Mouse (Mus musculus) testis, adult 2 months (tissue): Measurements from ENCODE around the gene A430078G23Rik.

ENCODE experiments used
- CTCF ChIP-seq: fragments of 200-500 bp; IDR thresholded peaks from 2 replicates; pipeline ENCODE4 v1.5.1; 2012; ENCODE audit warnings: low read depth, mild to moderate bottlenecking, inconsistent platforms, low read length, moderate library complexity; ENCODE audit not compliant: control insufficient read depth, insufficient read depth, insufficient replicate concordance
- POLR2A ChIP-seq: fragments of 200-500 bp; IDR thresholded peaks from 2 replicates; pipeline ENCODE4 v1.6.1; 2012; ENCODE audit warnings: low read depth, mild to moderate bottlenecking, inconsistent platforms, low read length, moderate library complexity; ENCODE audit not compliant: control insufficient read depth

DNA sequence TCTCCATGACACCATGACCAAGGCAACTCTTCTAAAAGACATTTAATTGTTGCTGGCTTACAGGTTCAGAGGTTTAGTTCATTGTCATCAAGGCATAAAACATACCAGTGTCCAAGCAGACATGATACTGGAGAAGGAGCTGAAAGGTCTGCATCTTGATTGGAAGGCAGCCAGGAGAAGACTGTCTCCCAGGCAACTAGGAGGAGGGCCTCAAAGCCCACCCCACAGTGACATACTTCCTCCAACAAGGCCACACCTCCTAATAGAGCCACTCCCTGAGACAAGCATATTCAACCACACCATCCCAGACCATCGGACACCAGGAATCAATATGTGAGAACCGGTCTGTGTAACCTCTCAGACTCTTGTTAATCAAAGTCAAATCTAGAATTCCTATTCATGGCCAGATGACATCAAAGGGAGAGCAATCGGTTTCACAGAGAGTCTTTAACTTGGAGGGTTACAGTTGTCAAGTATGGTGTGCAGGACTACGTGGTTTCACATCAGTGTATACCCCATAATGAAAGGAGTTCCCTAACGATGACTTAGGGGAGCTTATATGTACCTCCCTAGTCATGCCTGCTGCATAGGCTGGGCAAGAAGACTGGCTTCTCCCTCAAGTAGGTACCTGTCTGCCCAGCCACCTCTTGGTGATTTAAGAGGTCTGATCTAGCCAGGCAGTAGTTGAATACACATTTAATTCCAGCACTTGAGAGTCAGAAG lies 6.4 kb upstream of the A430078G23Rik start:
- no peak for TF ChIP-seq CTCF
- no peak for TF ChIP-seq POLR2A
